Mouse (Mus musculus): Measurements from ENCODE around the gene Tex26.

- no peak for TF ChIP-seq POLR2A (IDR thresholded peaks at IDR 0.05; ENCODE audit: insufficient read depth, low read depth, low read length)
- no peak for TF ChIP-seq CTCF (IDR thresholded peaks at IDR 0.05; ENCODE audit: insufficient read depth, low read depth, low read length)
These were observed 37.9 kb upstream of the Tex26 start for GRCm38 (mm10) chr5:149401446-149401975.
